Mouse (Mus musculus): ENCODE measurements around the gene Gm47985.

Gm47985 gene

GRCm38 (mm10) chr1:151222561-151223267 is 40.4 kb downstream of the Gm47985 start:
- no peak for DNase-seq

GRCm38 (mm10) chr1:151223377-151223776 is 41.0 kb downstream of the Gm47985 start:
- DNase-seq: no peak

GRCm38 (mm10) chr1:151224536-151224935 is 42.2 kb downstream of the Gm47985 start:
- no peak for DNase-seq

- no peak for DNase-seq
These were observed 45.2 kb downstream of the Gm47985 start for GRCm38 (mm10) chr1:151227506-151227905.

- DNase-seq: no peak
These were observed 46.1 kb downstream of the Gm47985 start for GRCm38 (mm10) chr1:151228320-151228989.

- DNase-seq: no peak
These were observed 50.0 kb downstream of the Gm47985 start for GRCm38 (mm10) chr1:151232346-151232745.

GRCm38 (mm10) chr1:151233756-151234155 is 51.4 kb downstream of the Gm47985 start:
- no peak for DNase-seq
